Mouse (Mus musculus) cerebellum, adult 2 months (tissue): ENCODE data around the gene Bace1.

Experiments used
- CTCF ChIP-seq: fragments of 200-500 bp; IDR thresholded peaks from 2 replicates; pipeline ENCODE4 v1.5.1; 2011; ENCODE audit warnings: low read depth, mild to moderate bottlenecking, control low read depth, low read length, moderate library complexity, borderline replicate concordance; ENCODE audit not compliant: insufficient read depth
- POLR2A ChIP-seq: fragments of 200-500 bp; IDR thresholded peaks from 2 replicates; pipeline ENCODE4 v1.6.1; 2011; ENCODE audit warnings: low read length, control low read depth, borderline replicate concordance; ENCODE audit not compliant: insufficient read depth

GRCm38 (mm10) chr9:45829107-45829506, 9.3 kb upstream of the Bace1 start:
- TF ChIP-seq CTCF (peak; percentile 79), POLR2A (no peak)
